Mouse (Mus musculus): ENCODE results near the gene Gfi1b. TPM values are rescaled to one million over a fixed set of nuclear protein-coding genes. Genes with fewer than 3 reads are reported as not detected.

The Gfi1b gene
- polyA plus RNA-seq, 1 experiment: not detected

DNA sequence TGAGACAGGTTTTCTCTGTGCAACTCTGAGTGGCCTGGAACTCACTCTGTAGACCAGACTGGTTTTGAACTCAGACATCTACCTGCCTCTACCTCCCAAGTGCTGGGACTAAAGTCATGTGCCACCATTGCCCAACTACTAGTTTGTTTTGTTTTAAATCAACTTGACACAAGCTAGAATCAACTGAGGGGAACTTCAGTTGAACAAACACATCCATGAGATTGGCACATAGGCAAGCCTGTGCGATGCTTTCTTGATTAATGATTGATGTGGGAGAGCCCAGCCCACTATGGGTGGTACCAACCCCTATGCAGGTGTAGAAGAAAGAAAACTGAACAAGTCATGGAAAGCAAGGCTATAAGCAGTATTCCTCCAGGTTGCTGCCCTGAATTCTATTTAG lies 13.4 kb upstream of the Gfi1b start:
- Histone ChIP-seq H3K4me3 (ENCODE audit: insufficient read depth, low read depth, low read length) (no peak overlapping the region), H3K27ac (replicated peaks; ENCODE audit: low read depth, low read length) (no peak overlapping the region), H3K4me1 (ENCODE audit: control insufficient read depth, insufficient read depth, insufficient read length, low read length) (no peaks in the 10 kb centered on the region)

DNA sequence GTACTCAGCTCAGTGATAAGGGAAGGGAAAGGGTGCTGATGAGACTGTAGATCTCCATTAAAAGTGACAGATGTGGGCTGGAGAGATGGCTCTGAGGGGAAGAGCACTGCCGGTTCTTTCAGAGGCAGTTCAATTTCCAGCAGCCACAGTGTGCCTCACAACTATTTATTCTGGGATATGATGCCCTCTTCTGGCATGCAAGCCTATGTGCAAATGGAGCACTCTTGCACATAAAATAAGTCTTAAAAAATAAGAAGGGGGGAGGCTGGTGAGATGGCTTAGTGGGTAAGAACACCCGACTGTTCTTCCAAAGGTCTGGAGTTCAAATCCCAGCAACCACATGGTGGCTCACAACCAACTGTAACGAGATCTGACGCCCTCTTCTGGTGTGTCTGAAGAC lies 11.4 kb upstream of the Gfi1b start:
- H3K4me1 ChIP-seq (ENCODE audit: control insufficient read depth, insufficient read depth, insufficient read length, low read length): no peaks in the 10 kb centered on the region
- H3K27ac ChIP-seq (replicated peaks; ENCODE audit: low read depth, low read length): no peak overlapping the region
- H3K4me3 ChIP-seq (ENCODE audit: insufficient read depth, low read depth, low read length): no peak overlapping the region

DNA sequence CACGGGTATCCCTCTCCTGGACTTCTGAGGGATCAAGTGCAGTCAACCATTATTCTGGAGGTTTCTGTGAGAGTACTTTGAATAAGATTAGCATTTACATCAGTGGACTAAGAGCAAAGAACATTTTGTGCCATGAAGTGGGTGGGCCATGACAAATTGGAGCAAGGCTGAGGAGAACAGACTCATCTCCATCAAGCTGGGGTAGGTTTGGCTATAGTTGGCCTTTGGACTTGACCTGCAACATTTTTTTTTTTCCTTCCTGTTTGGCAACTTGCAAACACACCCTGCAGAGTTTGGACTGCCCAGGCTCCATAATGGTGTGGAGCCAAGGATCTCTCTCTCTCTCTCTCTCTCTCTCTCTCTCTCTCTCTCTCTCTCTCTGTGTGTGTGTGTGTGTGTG lies 10.8 kb upstream of the Gfi1b start:
- no peaks in the 10 kb centered on the region for H3K4me1 ChIP-seq (ENCODE audit: control insufficient read depth, insufficient read depth, insufficient read length, low read length)
- H3K4me3 ChIP-seq (ENCODE audit: insufficient read depth, low read depth, low read length): no peak overlapping the region
- H3K27ac ChIP-seq (replicated peaks; ENCODE audit: low read depth, low read length): no peak overlapping the region

DNA sequence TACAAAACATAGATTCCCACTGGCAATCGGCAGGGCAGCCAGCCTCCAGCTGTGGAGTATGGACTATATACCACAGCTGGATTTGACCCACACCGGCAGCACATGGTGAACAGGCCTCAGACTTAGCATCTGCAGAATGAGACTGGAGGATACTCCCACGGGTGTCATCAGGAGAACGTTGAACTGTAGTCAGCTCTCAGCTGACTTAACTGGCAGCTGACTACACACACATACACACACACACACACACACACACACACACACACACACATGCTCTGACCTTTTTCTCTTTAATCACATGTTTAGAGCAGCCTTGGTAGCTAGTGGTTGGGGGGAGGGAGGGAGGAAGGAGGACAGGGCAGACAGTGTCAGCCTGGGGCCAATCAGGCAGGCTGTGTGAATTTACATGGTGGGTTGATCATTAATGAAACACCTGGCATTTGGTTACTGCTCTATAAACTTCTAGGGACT lies 8.2 kb upstream of the Gfi1b start:
- H3K27ac ChIP-seq (replicated peaks; ENCODE audit: low read depth, low read length): no peak overlapping the region
- H3K4me3 ChIP-seq (ENCODE audit: insufficient read depth, low read depth, low read length): no peak overlapping the region
- no peaks in the 10 kb centered on the region for H3K4me1 ChIP-seq (ENCODE audit: control insufficient read depth, insufficient read depth, insufficient read length, low read length)

DNA sequence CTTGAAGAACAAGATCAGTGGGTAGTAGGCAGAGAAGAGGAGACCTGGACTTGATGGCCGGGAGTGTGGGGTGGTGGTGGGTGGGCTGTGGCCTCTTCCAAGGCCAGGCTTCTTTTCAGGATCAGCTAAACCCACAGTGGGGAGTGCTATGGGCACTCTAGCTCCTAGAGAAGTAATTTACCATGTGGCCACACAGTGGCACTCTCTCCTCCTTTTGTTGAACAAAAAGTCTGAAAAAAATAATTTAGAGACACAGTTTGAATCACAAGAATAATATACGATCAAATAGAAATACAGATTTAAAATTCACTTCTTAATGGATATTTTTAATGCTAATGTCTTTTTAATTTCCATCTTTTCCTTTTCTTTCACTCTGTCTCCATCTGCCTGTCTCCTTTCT lies 6.3 kb upstream of the Gfi1b start:
- no peak overlapping the region for H3K4me3 ChIP-seq (ENCODE audit: insufficient read depth, low read depth, low read length)
- no peaks in the 10 kb centered on the region for H3K4me1 ChIP-seq (ENCODE audit: control insufficient read depth, insufficient read depth, insufficient read length, low read length)
- H3K27ac ChIP-seq (replicated peaks; ENCODE audit: low read depth, low read length): no peak overlapping the region

DNA sequence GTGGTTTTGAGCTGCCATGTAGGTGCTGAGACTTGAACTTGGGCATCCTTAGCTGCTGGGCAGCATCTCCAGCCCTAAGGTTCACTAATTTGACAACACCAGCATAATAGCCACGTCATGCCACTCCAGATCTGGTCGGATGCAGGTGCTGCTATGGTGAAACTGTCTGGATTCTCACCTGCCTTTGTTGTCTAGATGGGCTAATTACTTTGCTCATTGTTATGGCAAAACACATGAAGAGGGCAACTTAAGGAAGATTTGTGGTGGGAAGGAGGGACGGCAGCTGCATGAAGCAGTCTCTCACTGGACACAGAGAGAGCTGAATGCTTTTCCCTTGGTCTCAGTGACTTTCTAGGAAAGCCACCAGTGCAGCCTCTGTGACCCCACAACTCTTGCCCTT lies 4.3 kb upstream of the Gfi1b start:
- no peak overlapping the region for H3K4me3 ChIP-seq (ENCODE audit: insufficient read depth, low read depth, low read length)
- H3K4me1 ChIP-seq (ENCODE audit: control insufficient read depth, insufficient read depth, insufficient read length, low read length): no peaks in the 10 kb centered on the region
- H3K27ac ChIP-seq (replicated peaks; ENCODE audit: low read depth, low read length): no peak overlapping the region

DNA sequence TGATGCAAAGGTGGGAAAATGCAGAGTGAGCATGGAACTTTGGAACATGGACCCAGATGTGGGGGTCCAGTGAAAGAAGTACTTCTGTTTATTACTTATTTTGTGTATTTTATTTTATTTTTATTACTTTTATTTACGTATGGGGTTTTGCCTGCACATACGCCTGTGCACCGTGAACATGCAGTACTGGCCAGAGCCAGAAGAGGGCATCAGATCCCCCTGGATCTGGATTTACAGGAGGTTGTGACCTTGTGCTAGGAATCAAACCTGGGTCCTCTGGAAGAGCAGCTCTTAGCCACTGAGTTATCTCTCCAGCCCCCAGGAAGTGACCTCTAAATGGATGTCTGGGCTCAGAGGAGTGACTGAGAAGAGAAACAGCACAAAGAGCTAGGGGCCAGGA lies 3.1 kb upstream of the Gfi1b start:
- Histone ChIP-seq H3K4me1 (ENCODE audit: control insufficient read depth, insufficient read depth, insufficient read length, low read length) (no peaks in the 10 kb centered on the region), H3K4me3 (ENCODE audit: insufficient read depth, low read depth, low read length) (no peak overlapping the region), H3K27ac (replicated peaks; ENCODE audit: low read depth, low read length) (no peak overlapping the region)

DNA sequence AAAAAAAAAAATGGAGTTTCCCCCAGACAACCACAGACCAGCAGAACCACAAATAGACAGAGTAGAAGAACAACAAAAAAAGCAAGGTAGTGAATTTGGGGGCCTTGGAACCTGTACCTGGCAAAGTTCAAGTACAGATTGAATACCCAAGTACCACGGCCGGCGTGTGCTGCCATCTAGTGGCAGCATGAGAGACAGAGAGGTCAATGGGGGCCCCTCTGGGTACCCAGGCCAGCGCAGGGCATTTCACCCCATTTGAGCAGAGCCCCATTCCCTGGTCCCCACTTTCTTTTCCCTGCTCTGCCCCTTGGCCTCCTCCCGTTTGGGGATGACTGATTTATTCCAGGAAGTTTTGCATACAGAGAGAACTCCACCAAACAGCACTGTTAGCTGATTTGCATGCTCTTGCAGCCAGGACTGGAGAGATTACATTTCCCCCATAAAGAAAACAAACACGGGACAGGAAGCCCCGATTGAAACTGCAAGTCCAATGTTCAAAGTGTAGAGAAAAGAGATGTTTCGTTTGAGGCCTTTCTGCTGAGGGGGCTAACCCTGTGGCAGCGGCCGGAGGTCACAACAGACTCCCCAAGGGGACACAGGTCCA lies 841 bp upstream of the Gfi1b start:
- no peaks in the 10 kb centered on the region for H3K4me1 ChIP-seq (ENCODE audit: control insufficient read depth, insufficient read depth, insufficient read length, low read length)
- no peak overlapping the region for H3K4me3 ChIP-seq (ENCODE audit: insufficient read depth, low read depth, low read length)
- no peak overlapping the region for H3K27ac ChIP-seq (replicated peaks; ENCODE audit: low read depth, low read length)

DNA sequence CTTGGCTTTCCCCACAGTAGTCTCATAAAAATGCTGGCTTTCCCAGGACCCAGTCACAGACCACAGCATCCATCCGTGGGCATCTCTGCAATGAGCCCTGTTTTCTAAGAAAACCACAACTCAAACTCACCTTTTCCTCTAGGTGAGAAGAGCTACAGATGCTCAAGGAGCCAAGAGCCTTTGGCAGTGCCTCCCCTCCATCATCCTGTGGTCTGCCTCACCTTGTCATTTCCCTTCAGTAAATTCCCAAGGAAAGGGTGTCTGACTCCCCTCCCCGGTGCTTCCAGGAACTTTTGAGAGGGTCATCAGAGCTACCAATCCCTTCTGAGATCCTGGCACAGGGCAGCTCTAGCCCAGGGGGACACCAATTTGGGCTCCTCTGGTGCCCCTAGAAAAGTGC lies 671 bp downstream of the Gfi1b start:
- Histone ChIP-seq H3K27ac (replicated peaks; ENCODE audit: low read depth, low read length) (no peak overlapping the region), H3K4me1 (ENCODE audit: control insufficient read depth, insufficient read depth, insufficient read length, low read length) (no peaks in the 10 kb centered on the region), H3K4me3 (ENCODE audit: insufficient read depth, low read depth, low read length) (no peak overlapping the region)

DNA sequence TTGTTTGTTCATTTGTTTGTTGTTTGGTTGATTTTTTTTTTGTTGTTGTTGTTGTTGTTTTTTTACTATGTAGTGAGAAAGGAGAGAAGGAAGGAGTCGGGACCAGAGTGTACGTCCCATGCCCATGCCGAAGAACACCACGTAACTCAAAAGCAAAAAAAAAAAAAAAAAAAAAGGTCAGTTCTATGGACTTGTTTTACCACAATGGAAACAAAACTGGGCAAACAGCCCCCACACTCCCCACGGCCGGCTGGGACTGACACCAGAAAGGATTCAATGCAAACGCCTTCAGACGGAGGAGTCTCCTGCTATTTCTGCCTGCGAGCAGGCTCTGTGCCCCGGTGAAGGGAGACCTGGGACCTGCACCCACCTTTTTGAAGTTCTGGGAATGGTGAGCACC lies 1.3 kb downstream of the Gfi1b start:
- Histone ChIP-seq H3K4me3 (ENCODE audit: insufficient read depth, low read depth, low read length) (no peak overlapping the region), H3K27ac (replicated peaks; ENCODE audit: low read depth, low read length) (no peak overlapping the region), H3K4me1 (ENCODE audit: control insufficient read depth, insufficient read depth, insufficient read length, low read length) (no peaks in the 10 kb centered on the region)

DNA sequence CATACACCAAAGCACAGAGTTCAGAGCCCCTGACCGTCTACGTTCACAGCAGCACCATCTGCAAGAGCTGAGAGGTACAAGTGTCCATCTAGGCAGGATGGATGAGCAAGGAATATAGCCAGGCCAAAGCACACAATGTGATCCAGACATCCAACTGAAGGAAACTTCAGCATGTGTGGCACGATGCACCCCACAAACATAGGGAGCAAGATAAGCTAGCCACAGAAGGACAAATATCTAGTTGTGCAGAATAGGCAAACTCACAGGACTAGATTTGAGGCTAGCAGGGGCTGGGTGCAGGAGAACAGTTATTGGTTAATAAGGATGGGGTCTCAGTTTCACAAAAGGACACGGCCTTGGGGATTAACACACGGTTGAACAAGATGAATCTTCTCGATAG lies 2.4 kb downstream of the Gfi1b start:
- Histone ChIP-seq H3K27ac (replicated peaks; ENCODE audit: low read depth, low read length) (no peak overlapping the region), H3K4me1 (ENCODE audit: control insufficient read depth, insufficient read depth, insufficient read length, low read length) (no peaks in the 10 kb centered on the region), H3K4me3 (ENCODE audit: insufficient read depth, low read depth, low read length) (no peak overlapping the region)

DNA sequence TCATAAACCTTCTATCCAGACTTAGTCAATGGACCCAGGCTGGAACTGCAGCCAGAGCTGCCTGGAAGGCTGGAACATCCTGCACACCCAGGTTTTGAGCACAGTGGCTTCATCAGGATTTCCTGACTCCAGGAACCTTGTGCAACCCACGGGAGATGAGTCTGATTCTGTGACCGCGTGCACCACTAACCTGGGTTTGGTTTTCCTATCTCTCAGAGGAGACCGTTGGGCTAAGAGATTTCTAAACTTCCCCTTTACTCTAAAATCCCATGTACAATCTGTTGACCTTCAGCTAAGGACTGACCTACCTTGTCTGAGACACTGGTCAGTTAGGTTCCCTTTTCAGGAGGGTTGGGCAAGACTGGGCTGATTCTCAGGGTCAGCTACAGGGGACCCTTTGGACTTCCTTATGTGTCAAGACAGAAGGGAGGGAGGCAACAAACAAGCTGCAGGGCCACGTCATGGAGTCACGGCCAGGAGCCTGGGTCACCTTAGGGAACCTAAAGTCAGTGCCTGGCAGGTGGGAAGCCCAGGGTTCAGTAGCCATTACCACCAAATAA lies 2.9 kb downstream of the Gfi1b start:
- Histone ChIP-seq H3K4me1 (ENCODE audit: control insufficient read depth, insufficient read depth, insufficient read length, low read length) (no peaks in the 10 kb centered on the region), H3K4me3 (ENCODE audit: insufficient read depth, low read depth, low read length) (no peak overlapping the region), H3K27ac (replicated peaks; ENCODE audit: low read depth, low read length) (no peak overlapping the region)

DNA sequence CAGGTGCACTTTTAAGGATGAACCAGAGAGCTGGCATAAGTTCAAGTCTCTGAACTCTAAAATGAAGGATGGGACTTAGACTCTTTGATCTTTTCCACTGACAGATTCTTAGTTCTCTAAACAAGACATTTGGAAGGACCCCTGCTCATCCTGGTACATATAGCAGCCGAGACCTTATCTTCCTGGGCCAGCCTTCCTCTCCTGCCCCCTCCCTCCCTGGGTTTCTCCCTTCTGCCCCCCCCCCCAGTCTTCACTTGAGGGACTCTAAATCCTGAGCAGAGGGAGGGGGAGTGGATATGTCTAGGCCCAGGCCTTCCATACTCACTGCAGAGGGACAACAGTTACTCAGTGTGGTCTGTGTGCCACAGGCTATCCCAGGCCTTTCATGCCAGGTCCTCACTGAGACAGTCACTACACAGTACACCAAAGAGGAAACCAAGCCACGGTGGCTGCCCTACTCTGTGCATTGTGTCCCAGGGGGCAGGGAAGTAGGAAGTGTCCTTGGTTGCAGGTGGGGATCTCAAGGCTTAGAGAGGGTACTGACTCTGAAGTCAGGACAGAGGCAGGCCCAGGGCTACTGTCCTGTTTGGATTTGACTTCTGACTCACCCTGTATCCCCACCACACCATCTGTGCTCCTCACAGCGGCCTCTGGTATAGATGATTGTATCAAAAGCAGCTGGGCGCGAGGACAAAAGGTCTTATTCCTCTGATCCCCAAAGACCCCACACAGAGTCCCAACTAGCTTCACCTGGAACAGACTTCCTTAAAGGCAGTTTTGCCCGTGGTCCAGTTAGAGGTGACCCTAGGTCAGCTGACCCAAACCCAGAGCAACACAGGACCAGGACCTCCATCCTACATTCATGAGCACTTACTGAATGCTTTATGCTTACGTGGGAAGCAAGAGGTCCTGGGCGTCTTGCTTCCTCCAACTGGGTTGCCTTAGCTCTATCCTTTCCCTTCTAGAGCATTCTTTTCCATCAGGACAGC lies 4.0 kb downstream of the Gfi1b start:
- no peak overlapping the region for H3K4me3 ChIP-seq (ENCODE audit: insufficient read depth, low read depth, low read length)
- H3K27ac ChIP-seq (replicated peaks; ENCODE audit: low read depth, low read length): no peak overlapping the region
- H3K4me1 ChIP-seq (ENCODE audit: control insufficient read depth, insufficient read depth, insufficient read length, low read length): no peaks in the 10 kb centered on the region

DNA sequence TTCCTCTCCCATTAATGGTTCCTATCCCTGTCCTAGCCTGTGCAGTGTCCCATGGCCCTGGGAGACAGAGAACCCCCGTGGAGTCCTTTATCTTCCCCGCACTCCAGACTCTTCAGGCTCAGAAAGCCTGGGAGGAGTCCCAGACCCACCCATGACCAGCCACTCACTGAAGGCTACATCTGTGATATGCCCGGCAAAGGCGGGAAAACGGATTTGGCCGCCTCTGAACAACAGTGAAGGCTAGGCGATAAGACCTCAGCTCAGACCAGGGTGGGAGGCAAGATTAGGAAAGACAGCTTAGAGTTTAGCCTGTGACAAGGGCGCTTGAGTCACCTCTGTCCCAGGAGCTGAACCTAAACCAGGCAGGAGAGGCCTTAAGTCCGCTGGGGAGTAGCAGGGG lies 4.9 kb downstream of the Gfi1b start:
- no peak overlapping the region for H3K27ac ChIP-seq (replicated peaks; ENCODE audit: low read depth, low read length)
- no peaks in the 10 kb centered on the region for H3K4me1 ChIP-seq (ENCODE audit: control insufficient read depth, insufficient read depth, insufficient read length, low read length)
- H3K4me3 ChIP-seq (ENCODE audit: insufficient read depth, low read depth, low read length): no peak overlapping the region

DNA sequence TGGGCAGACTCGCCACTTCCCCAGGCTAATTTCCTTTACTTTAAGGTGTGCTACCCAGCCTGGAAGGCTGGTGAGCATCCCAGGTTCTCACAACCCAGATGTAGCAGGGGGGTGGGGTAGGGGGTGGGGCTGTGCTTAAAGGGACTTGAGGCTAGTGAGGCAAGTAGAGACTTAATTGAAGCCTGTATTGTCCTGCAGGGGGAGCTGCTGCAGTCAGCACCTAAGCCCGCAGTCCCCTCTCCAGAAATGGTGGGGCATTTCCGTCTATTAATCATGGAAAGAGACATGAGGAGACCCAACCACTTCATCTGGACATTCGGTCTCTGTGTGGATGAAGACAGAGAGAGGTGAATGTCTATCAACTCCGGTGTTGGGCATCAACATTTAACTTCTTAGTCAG lies 5.4 kb downstream of the Gfi1b start:
- Histone ChIP-seq H3K27ac (replicated peaks; ENCODE audit: low read depth, low read length) (no peak overlapping the region), H3K4me3 (ENCODE audit: insufficient read depth, low read depth, low read length) (no peak overlapping the region), H3K4me1 (ENCODE audit: control insufficient read depth, insufficient read depth, insufficient read length, low read length) (no peaks in the 10 kb centered on the region)

DNA sequence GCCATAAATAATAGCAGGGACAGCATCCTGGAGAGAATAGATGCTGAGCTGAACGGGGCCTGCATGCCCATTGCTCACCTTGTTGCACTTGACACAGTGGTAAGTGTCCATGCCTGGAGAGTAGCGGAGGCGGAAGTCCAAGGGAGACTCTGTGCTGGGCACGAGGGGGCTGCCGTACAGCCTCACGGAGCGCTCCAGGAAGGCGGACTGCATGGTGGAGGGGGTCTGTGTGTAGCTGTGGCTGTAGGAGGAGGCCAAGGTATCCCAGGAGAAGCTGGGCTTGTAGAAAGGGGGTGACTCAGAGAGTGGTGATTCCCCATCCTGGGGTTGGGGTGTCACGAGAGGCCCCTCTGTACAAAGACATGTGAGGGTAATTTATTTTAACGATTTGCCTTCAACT lies 8.2 kb downstream of the Gfi1b start:
- Histone ChIP-seq H3K4me3 (ENCODE audit: insufficient read depth, low read depth, low read length) (no peak overlapping the region), H3K4me1 (ENCODE audit: control insufficient read depth, insufficient read depth, insufficient read length, low read length) (no peaks in the 10 kb centered on the region), H3K27ac (replicated peaks; ENCODE audit: low read depth, low read length) (no peak overlapping the region)
